Mouse (Mus musculus) ovary, adult 18-20 months (tissue): Measurements from ENCODE around the gene Dock3.

ENCODE experiments used
- DNase-seq: peaks from one replicate; pipeline ENCODE4 v3.0.0; 2022; ENCODE audit warnings: low spot score, mixed read lengths

Dock3 gene

GRCm38 (mm10) chr9:107037947-107038346 is 193.8 kb downstream of the Dock3 start:
- no peak for DNase-seq

GRCm38 (mm10) chr9:107027586-107027985 is 204.1 kb downstream of the Dock3 start:
- DNase-seq, result no peak

- DNase-seq, result no peak
Measured at GRCm38 (mm10) chr9:107009841-107010240, 221.9 kb downstream of the Dock3 start.

- no peak for DNase-seq
Measured at GRCm38 (mm10) chr9:107003187-107003586, 228.5 kb downstream of the Dock3 start.

- no peak for DNase-seq
Measured at GRCm38 (mm10) chr9:106970742-106971141, 261.0 kb downstream of the Dock3 start.

- DNase-seq, result no peak
Measured at GRCm38 (mm10) chr9:106958452-106958851, 273.3 kb downstream of the Dock3 start.

- no peak for DNase-seq
Measured at GRCm38 (mm10) chr9:106955486-106955885, 276.2 kb downstream of the Dock3 start.

- DNase-seq, result no peak
Measured at GRCm38 (mm10) chr9:106934998-106935397, 296.7 kb downstream of the Dock3 start.

GRCm38 (mm10) chr9:106914878-106915277 is 316.8 kb downstream of the Dock3 start:
- DNase-seq, result no peak

GRCm38 (mm10) chr9:106913759-106914158 is 317.9 kb downstream of the Dock3 start:
- no peak for DNase-seq

GRCm38 (mm10) chr9:106911624-106912023 is 320.1 kb downstream of the Dock3 start:
- DNase-seq, result no peak

- DNase-seq, result no peak
Measured at GRCm38 (mm10) chr9:106908715-106909114, 323.0 kb downstream of the Dock3 start.

- no peak for DNase-seq
Measured at GRCm38 (mm10) chr9:106908174-106908573, 323.5 kb downstream of the Dock3 start.

- no peak for DNase-seq
Measured at GRCm38 (mm10) chr9:106906597-106906996, 325.1 kb downstream of the Dock3 start.

GRCm38 (mm10) chr9:106903791-106904134 is 327.9 kb downstream of the Dock3 start:
- no peak for DNase-seq

GRCm38 (mm10) chr9:106903099-106903790 is 328.5 kb downstream of the Dock3 start:
- no peak for DNase-seq

GRCm38 (mm10) chr9:106901596-106901995 is 330.1 kb downstream of the Dock3 start:
- no peak for DNase-seq

- DNase-seq, result no peak
Measured at GRCm38 (mm10) chr9:106898901-106899300, 332.8 kb downstream of the Dock3 start.

GRCm38 (mm10) chr9:106893327-106893726 is 338.4 kb downstream of the Dock3 start:
- DNase-seq, result no peak

- DNase-seq, result no peak
Measured at GRCm38 (mm10) chr9:106892552-106892875, 339.2 kb downstream of the Dock3 start.

GRCm38 (mm10) chr9:106891829-106892551 is 339.7 kb downstream of the Dock3 start, which contains the start of gene Manf:
TSS of gene Manf (minus strand) at chr9:106891979.
- peak; percentile 98 for DNase-seq

- DNase-seq, result no peak
Measured at GRCm38 (mm10) chr9:106891341-106891741, 340.4 kb downstream of the Dock3 start.

GRCm38 (mm10) chr9:106890496-106891240 is 341.0 kb downstream of the Dock3 start:
- DNase-seq, result peak; percentile 47
